Mouse (Mus musculus) ES-E14 (cell line): ENCODE measurements at regions not wholly inside any gene's neighbourhood (a gene's known extent, or its start where the extent isn't known, plus 50 kb on each side); places are given as distances from the start of the nearest gene placed in this dataset.

Source experiments
- MAFK ChIP-seq: IDR thresholded peaks from 2 replicates; pipeline ENCODE4 v1.6.1; 2014; ENCODE audit warnings: mild to moderate bottlenecking, low read depth, low read length, inconsistent platforms; ENCODE audit not compliant: insufficient read depth
- ZNF384 ChIP-seq: IDR thresholded peaks from 2 replicates; pipeline ENCODE4 v1.6.1; 2012; ENCODE audit warnings: low read depth, low read length, inconsistent platforms

GRCm38 (mm10) chr16:49986954-49987353, 186.6 kb downstream of the Cd47 start:
- TF ChIP-seq ZNF384 (no peak), MAFK (no peak)
